Mouse (Mus musculus) ES-E14 (cell line): Measurements from ENCODE around the gene Zcchc4.

ENCODE experiments used
- HCFC1 ChIP-seq: IDR thresholded peaks from 2 replicates; pipeline ENCODE4 v1.6.1; 2012; ENCODE audit warnings: low read length, inconsistent platforms, borderline replicate concordance; ENCODE audit not compliant: insufficient read depth
- ZC3H11A ChIP-seq: IDR thresholded peaks from 2 replicates; pipeline ENCODE4 v1.6.1; 2012; ENCODE audit warnings: low read depth, mild to moderate bottlenecking, inconsistent platforms, low read length, borderline replicate concordance

GRCm38 (mm10) chr5:52812456-52812855 lies 37.2 kb downstream of the Zcchc4 start:
- TF ChIP-seq HCFC1 (no peak), ZC3H11A (no peak)
